Mouse (Mus musculus): ENCODE results near the gene Minar1. TPM values are rescaled to one million over a fixed set of nuclear protein-coding genes. Genes with fewer than 3 reads are reported as not detected.

The Minar1 gene
- polyA plus RNA-seq (2014; fragmentation: Nextera tagmentation; extraction: Ambion mirVana): 0.01 and 0.12 TPM in 2 replicates

DNA sequence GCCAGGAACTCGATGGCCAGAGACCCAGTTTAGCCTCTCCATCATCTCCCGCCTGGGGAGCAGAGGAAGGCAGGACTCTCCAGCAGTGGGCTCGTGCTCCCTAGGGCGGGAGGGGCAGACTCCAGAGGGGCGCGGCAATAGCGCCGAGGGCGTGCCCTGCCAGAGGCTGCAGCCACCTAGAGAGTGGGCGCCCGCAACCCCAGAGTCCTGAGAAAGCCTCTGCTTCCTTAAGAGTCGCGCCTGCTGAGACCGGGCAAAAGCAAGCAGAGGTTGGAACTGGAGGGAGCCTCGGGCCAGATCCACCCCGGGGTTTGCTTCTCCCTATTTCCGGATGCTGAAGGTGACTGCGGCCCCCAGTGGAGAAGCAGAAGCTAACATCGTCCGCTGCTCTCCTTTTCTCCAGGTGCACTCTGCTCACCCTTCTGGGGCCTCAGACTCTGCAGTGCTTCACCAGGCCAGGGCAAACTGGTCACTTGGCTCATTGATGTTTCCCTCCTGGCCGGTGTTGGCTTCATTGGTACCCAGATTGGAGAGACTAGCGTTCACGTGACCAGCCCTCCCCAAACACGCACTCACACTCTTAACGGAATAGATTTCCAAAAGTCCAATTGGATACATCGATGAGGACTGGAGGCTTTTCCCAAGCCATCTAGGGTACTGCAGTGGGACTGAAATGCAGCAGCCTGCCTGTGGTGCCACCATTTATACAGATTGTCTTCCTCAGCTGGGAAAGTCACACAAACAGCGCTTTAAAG is at the start of gene Minar1:
Gene Minar1 (minus strand): TSS at position 120 of the 755 bp plus-strand sequence.
- peaks cover 29% of the 10 kb centered on the region for H3K27me3 ChIP-seq (ENCODE audit: control insufficient read depth, insufficient read depth, low read length)
- ATAC-seq (ENCODE audit: low FRiP score) (peak; percentile 83), DNase-seq (ENCODE audit: low spot score, missing footprints) (peak; percentile 95)
- no peak within 1 kb of the TSS for H3K27ac ChIP-seq (ENCODE audit: low read depth, low read length)
- WGBS: under 1% methylated on average over 27 of the region's 27 CpGs
- H3K4me1 ChIP-seq (ENCODE audit: control insufficient read depth, insufficient read depth, low read length): peaks cover 6% of the 10 kb centered on the region
- peak within 1 kb of the TSS; percentile 34 for H3K4me3 ChIP-seq (ENCODE audit: low read depth, low read length)
- peak within 1 kb of the TSS; percentile 55 for H3K9ac ChIP-seq (ENCODE audit: low read length)
- H3K9me3 ChIP-seq (ENCODE audit: control insufficient read depth, low read length): no peaks in the 10 kb centered on the region
- H3K4me2 ChIP-seq: peak within 1 kb of the TSS; percentile 95
- H3K36me3 ChIP-seq (ENCODE audit: control insufficient read depth, insufficient read depth, low read length): no peaks in the 10 kb centered on the region

DNA sequence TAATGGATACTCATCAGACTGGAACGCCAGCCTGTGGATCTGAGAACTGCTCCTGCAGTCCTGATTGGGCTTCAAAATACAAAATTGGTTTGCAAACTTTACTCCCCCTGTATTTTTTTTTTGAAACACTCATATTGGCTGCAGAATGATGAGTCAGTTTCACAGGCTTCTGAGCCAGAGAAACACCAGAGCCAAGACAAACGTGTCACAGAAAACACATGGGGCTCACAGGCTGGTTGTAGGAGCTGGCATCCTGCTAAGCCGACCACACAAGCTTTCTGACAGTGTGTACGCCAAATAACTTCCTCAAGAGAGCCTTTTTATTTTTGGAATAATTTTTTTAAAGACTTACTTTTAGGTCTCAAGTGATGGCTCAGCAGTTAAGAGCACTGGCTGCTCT is 47.0 kb upstream of the Minar1 start:
- no peak for DNase-seq (ENCODE audit: low spot score, missing footprints)

DNA sequence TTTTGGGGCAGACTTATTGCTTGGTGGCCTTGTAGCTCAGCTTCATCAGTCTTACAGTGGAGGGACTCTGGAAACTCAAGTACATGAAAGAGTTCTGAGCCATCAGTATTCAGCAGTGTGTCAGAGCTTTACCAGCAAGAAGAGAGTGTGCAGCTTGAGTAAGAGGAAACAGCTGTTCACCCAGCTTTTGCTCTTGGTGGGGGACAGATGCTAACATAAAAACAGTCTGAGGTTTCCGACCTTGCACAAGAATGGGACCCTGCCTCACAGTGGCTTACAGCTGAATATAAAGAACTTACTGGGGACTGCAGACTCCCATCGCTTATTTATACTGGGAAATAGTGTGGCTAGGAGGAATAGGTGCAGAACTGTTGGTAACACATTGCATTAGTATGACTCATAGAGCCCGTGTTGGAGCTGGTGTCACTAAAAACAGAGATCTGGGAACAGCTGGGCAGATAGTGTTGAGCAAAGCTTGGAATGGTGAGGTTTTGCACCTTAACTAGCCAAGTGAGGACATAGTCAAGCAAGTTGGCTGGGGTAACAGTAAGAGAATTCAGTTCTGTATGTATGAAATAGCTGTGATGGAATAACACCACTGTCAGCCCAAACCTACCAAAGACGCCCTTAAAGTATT is 44.5 kb upstream of the Minar1 start:
- Histone ChIP-seq H3K9ac (ENCODE audit: low read length) (no peak overlapping the region), H3K9me3 (ENCODE audit: control insufficient read depth, low read length) (no peaks in the 10 kb centered on the region), H3K36me3 (ENCODE audit: control insufficient read depth, insufficient read depth, low read length) (no peaks in the 10 kb centered on the region), H3K27ac (ENCODE audit: low read depth, low read length) (no peak overlapping the region), H3K4me2 (no peak overlapping the region), H3K27me3 (ENCODE audit: control insufficient read depth, insufficient read depth, low read length) (no peaks in the 10 kb centered on the region), H3K4me3 (ENCODE audit: low read depth, low read length) (no peak overlapping the region), H3K4me1 (ENCODE audit: control insufficient read depth, insufficient read depth, low read length) (no peaks in the 10 kb centered on the region)
- no peak for ATAC-seq (ENCODE audit: low FRiP score)
- 87% methylated on average over 4 of the region's 4 CpGs for WGBS
- DNase-seq (ENCODE audit: low spot score, missing footprints): no peak

More for the DNA sequence above, 47.0 kb upstream of the Minar1 start:
- no peaks in the 10 kb centered on the region for H3K4me1 ChIP-seq (ENCODE audit: control insufficient read depth, insufficient read depth, low read length)
- 79% methylated on average over 4 of the region's 4 CpGs for WGBS
- H3K4me3 ChIP-seq (ENCODE audit: low read depth, low read length): no peak overlapping the region
- H3K9me3 ChIP-seq (ENCODE audit: control insufficient read depth, low read length): no peaks in the 10 kb centered on the region
- no peak overlapping the region for H3K9ac ChIP-seq (ENCODE audit: low read length)
- H3K27me3 ChIP-seq (ENCODE audit: control insufficient read depth, insufficient read depth, low read length): no peaks in the 10 kb centered on the region
- no peak overlapping the region for H3K4me2 ChIP-seq
- no peak for ATAC-seq (ENCODE audit: low FRiP score)
- no peak overlapping the region for H3K27ac ChIP-seq (ENCODE audit: low read depth, low read length)
- no peaks in the 10 kb centered on the region for H3K36me3 ChIP-seq (ENCODE audit: control insufficient read depth, insufficient read depth, low read length)

GRCm38 (mm10) chr9:89650913-89651312 is 28.0 kb upstream of the Minar1 start:
- Histone ChIP-seq H3K27ac (ENCODE audit: low read depth, low read length) (no peak overlapping the region), H3K4me3 (ENCODE audit: low read depth, low read length) (no peak overlapping the region), H3K27me3 (ENCODE audit: control insufficient read depth, insufficient read depth, low read length) (no peaks in the 10 kb centered on the region), H3K36me3 (ENCODE audit: control insufficient read depth, insufficient read depth, low read length) (no peaks in the 10 kb centered on the region), H3K4me2 (no peak overlapping the region), H3K9ac (ENCODE audit: low read length) (no peak overlapping the region), H3K4me1 (ENCODE audit: control insufficient read depth, insufficient read depth, low read length) (no peaks in the 10 kb centered on the region), H3K9me3 (ENCODE audit: control insufficient read depth, low read length) (no peaks in the 10 kb centered on the region)
- DNase-seq (ENCODE audit: low spot score, missing footprints) (no peak), ATAC-seq (ENCODE audit: low FRiP score) (no peak)
- WGBS: 78% methylated on average over 6 of the region's 6 CpGs

GRCm38 (mm10) chr9:89637453-89637852 is 14.5 kb upstream of the Minar1 start:
- WGBS: 78% methylated on average over 3 of the region's 3 CpGs
- Histone ChIP-seq H3K27ac (ENCODE audit: low read depth, low read length) (no peak overlapping the region), H3K4me2 (no peak overlapping the region), H3K9ac (ENCODE audit: low read length) (no peak overlapping the region), H3K4me3 (ENCODE audit: low read depth, low read length) (no peak overlapping the region), H3K4me1 (ENCODE audit: control insufficient read depth, insufficient read depth, low read length) (no peaks in the 10 kb centered on the region), H3K27me3 (ENCODE audit: control insufficient read depth, insufficient read depth, low read length) (no peaks in the 10 kb centered on the region), H3K9me3 (ENCODE audit: control insufficient read depth, low read length) (no peaks in the 10 kb centered on the region), H3K36me3 (ENCODE audit: control insufficient read depth, insufficient read depth, low read length) (no peaks in the 10 kb centered on the region)
- DNase-seq (ENCODE audit: low spot score, missing footprints) (no peak), ATAC-seq (ENCODE audit: low FRiP score) (no peak)

GRCm38 (mm10) chr9:89622296-89623005 is 474 bp downstream of the Minar1 start:
- Histone ChIP-seq H3K36me3 (ENCODE audit: control insufficient read depth, insufficient read depth, low read length) (no peaks in the 10 kb centered on the region), H3K4me3 (ENCODE audit: low read depth, low read length) (peak overlapping the region; percentile 34), H3K4me1 (ENCODE audit: control insufficient read depth, insufficient read depth, low read length) (peaks cover 6% of the 10 kb centered on the region), H3K4me2 (peak overlapping the region; percentile 95), H3K27ac (ENCODE audit: low read depth, low read length) (no peak overlapping the region), H3K9ac (ENCODE audit: low read length) (peak overlapping the region; percentile 55), H3K27me3 (ENCODE audit: control insufficient read depth, insufficient read depth, low read length) (peaks cover 29% of the 10 kb centered on the region), H3K9me3 (ENCODE audit: control insufficient read depth, low read length) (no peaks in the 10 kb centered on the region)
- DNase-seq (ENCODE audit: low spot score, missing footprints): peak; percentile 94
- ATAC-seq (ENCODE audit: low FRiP score): peak; percentile 76
- WGBS: under 1% methylated on average over 40 of the region's 42 CpGs

DNA sequence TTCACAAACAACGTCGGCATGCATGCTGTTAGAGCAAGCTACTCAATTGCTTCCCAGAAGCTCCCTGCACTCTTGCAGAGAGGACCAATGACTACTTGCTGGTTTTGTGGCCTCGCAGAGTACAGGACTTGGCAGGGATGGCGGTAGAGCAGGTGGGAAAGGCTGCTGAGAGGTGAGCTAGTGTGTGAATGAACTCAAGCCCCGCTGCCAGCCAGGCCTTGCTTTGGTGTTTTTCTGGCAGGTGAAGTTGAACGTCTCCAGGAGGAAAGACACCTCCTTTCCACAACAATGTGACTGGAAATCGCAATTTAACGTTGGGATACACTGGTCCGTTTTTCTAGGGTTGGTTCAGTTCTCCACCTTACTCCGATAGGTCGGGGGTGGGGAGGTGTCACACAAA is 1.2 kb downstream of the Minar1 start:
- WGBS: 3% methylated on average over 11 of the region's 11 CpGs

GRCm38 (mm10) chr9:89620347-89620746 is 2.6 kb downstream of the Minar1 start:
- no peak for DNase-seq (ENCODE audit: low spot score, missing footprints)
- H3K27me3 ChIP-seq (ENCODE audit: control insufficient read depth, insufficient read depth, low read length): peaks cover 29% of the 10 kb centered on the region

More for the DNA sequence above, 1.2 kb downstream of the Minar1 start:
- Histone ChIP-seq H3K27ac (ENCODE audit: low read depth, low read length) (no peak overlapping the region), H3K9me3 (ENCODE audit: control insufficient read depth, low read length) (no peaks in the 10 kb centered on the region), H3K36me3 (ENCODE audit: control insufficient read depth, insufficient read depth, low read length) (no peaks in the 10 kb centered on the region), H3K4me1 (ENCODE audit: control insufficient read depth, insufficient read depth, low read length) (peaks cover 6% of the 10 kb centered on the region), H3K9ac (ENCODE audit: low read length) (no peak overlapping the region), H3K27me3 (ENCODE audit: control insufficient read depth, insufficient read depth, low read length) (peaks cover 29% of the 10 kb centered on the region), H3K4me2 (peak overlapping the region; percentile 95), H3K4me3 (ENCODE audit: low read depth, low read length) (no peak overlapping the region)
- ATAC-seq (ENCODE audit: low FRiP score): no peak
- DNase-seq (ENCODE audit: low spot score, missing footprints): peak; percentile 88

GRCm38 (mm10) chr9:89616946-89617345 is 6.0 kb downstream of the Minar1 start:
- 97% methylated on average over 2 of the region's 2 CpGs for WGBS
- DNase-seq (ENCODE audit: low spot score, missing footprints) (no peak), ATAC-seq (ENCODE audit: low FRiP score) (no peak)
- Histone ChIP-seq H3K27me3 (ENCODE audit: control insufficient read depth, insufficient read depth, low read length) (peaks cover 15% of the 10 kb centered on the region), H3K9me3 (ENCODE audit: control insufficient read depth, low read length) (no peaks in the 10 kb centered on the region), H3K9ac (ENCODE audit: low read length) (no peak overlapping the region), H3K4me1 (ENCODE audit: control insufficient read depth, insufficient read depth, low read length) (no peaks in the 10 kb centered on the region), H3K4me2 (no peak overlapping the region), H3K4me3 (ENCODE audit: low read depth, low read length) (no peak overlapping the region), H3K36me3 (ENCODE audit: control insufficient read depth, insufficient read depth, low read length) (no peaks in the 10 kb centered on the region), H3K27ac (ENCODE audit: low read depth, low read length) (no peak overlapping the region)

More at GRCm38 (mm10) chr9:89620347-89620746, 2.6 kb downstream of the Minar1 start:
- H3K27ac ChIP-seq (ENCODE audit: low read depth, low read length): no peak overlapping the region
- no peak overlapping the region for H3K9ac ChIP-seq (ENCODE audit: low read length)
- no peak overlapping the region for H3K4me2 ChIP-seq
- ATAC-seq (ENCODE audit: low FRiP score): no peak
- peaks cover 6% of the 10 kb centered on the region for H3K4me1 ChIP-seq (ENCODE audit: control insufficient read depth, insufficient read depth, low read length)
- H3K9me3 ChIP-seq (ENCODE audit: control insufficient read depth, low read length): no peaks in the 10 kb centered on the region
- H3K36me3 ChIP-seq (ENCODE audit: control insufficient read depth, insufficient read depth, low read length): no peaks in the 10 kb centered on the region
- H3K4me3 ChIP-seq (ENCODE audit: low read depth, low read length): no peak overlapping the region
- WGBS: 18% methylated on average over 6 of the region's 6 CpGs

All from midbrain, embryonic 11.5 days (tissue).